Mouse (Mus musculus) embryonic fibroblast, embryonic 13.5 days (primary cell): Measurements from ENCODE around the gene Dll4.

Experiments
- CTCF ChIP-seq: IDR thresholded peaks from 2 replicates; pipeline ENCODE4 v1.5.1; 2011; ENCODE audit warnings: mild to moderate bottlenecking, control low read depth, low read length, moderate library complexity, borderline replicate concordance; ENCODE audit not compliant: insufficient read depth
- POLR2A ChIP-seq: IDR thresholded peaks from 2 replicates; pipeline ENCODE4 v1.6.1; 2011; ENCODE audit warnings: low read depth, mild to moderate bottlenecking, control low read depth, low read length, moderate library complexity

GRCm38 (mm10) chr2:119353707-119354106 is 28.1 kb downstream of the Dll4 start:
- TF ChIP-seq CTCF: no peak
- no peak for TF ChIP-seq POLR2A
